ENCODE assay signal across 8 mouse cellular contexts in genomic region chr8:61908303-61909215, GRCm38 (mm10). TPM values are rescaled to one million over a fixed set of nuclear protein-coding genes. Genes with fewer than 3 reads are reported as not detected.
A peak's percentile ranks its signal among the peaks of the same experiment; 100 is the strongest.
DNase-seq lines count a peak whose midpoint lies in the region; ATAC-seq lines count a peak whose summit lies in the region.

No protein-coding gene starts in this region.

- DNase-seq in cerebellum, postnatal 10 days, result peak; percentile 31 to 38
- DNase-seq in cerebellum, adult 11-12 months, result no peak
- peak; percentile 13 for DNase-seq in R1 (ENCODE audit: low read depth, low spot score)
- peak; percentile 82 to 90 for DNase-seq in heart, adult 18-20 months
- DNase-seq in kidney, postnatal 25 days, result peak; percentile 42 to 52
- no peak for DNase-seq in thymus, postnatal 25 days

- peak; percentile 62 for ATAC-seq in megakaryocyte progenitor cell, adult 5-6 weeks (replicated peaks; ENCODE audit: poor library complexity)
- ATAC-seq in cerebellum, adult (ENCODE audit: insufficient number of reproducible peaks, low FRiP score, low TSS enrichment), result no peak

RNA-seq across cellular contexts. Expression of gene Palld, which starts 6.1 kb away (rescaled TPM):
- 100 to 1,000 TPM; 157 to 161 TPM for total RNA-seq in heart, adult 18-20 months (2021)
- 0.17 TPM in 1 of 2 replicates, not detected in the other for total RNA-seq in megakaryocyte progenitor cell, adult 5-6 weeks (2015)
- 0.12 and 0.20 TPM in 2 replicates for total RNA-seq in megakaryocyte progenitor cell, adult 5-6 weeks (2017)

RNA-seq across cellular contexts. Expression of gene Ddx60, which starts 19.3 kb away (rescaled TPM):
- 1 to 10 TPM; 1.0 to 1.6 TPM for total RNA-seq in heart, adult 18-20 months (2021)
- total RNA-seq in megakaryocyte progenitor cell, adult 5-6 weeks (2015), result 1.9 and 3.4 TPM in 2 replicates
- total RNA-seq in megakaryocyte progenitor cell, adult 5-6 weeks (2017), result 2.2 and 2.8 TPM in 2 replicates

Comparison
In these comparisons a context has a peak if more than half of its experiments do, and no peak if none do; other contexts are left out.
1. DNase-seq: peak in cerebellum, postnatal 10 days (2 of 2), R1 (single experiment), heart, adult 18-20 months (2 of 2) and kidney, postnatal 25 days (2 of 2); none in cerebellum, adult 11-12 months (single experiment) and thymus, postnatal 25 days (single experiment).
2. RNA of gene Palld, which starts 6.1 kb away (total RNA-seq): 157 to 161 TPM in heart, adult 18-20 months; 0.12 to 0.20 TPM in megakaryocyte progenitor cell, adult 5-6 weeks; every median in the first group is over 100 times any median in the second.